8 mouse cellular contexts compared by ENCODE assay signal in genomic region chr3:87930078-87930795, GRCm38 (mm10). TPM values are rescaled to one million over a fixed set of nuclear protein-coding genes. Genes with fewer than 3 reads are reported as not detected.
A peak's percentile ranks its signal among the peaks of the same experiment; 100 is the strongest.
DNase-seq lines count a peak whose midpoint lies in the region; ATAC-seq lines count a peak whose summit lies in the region.

Gene Isg20l2, plus strand, starts transcription at chr3:87930314.
Gene Rrnad1, minus strand, starts transcription at chr3:87930717.

- H3K4me2 ChIP-seq in hindbrain, embryonic 11.5 days (replicated peaks; ENCODE audit: low read depth, low read length), result peak within 1 kb of the TSS; percentile 70

- peak within 1 kb of the TSS; percentile 74 for H3K27ac ChIP-seq in hindbrain, embryonic 11.5 days (ENCODE audit: low read depth, low read length)

- ATAC-seq in hindbrain, embryonic 11.5 days (ENCODE audit: low FRiP score), result peak; percentile 96

- peaks cover 7% of the 10 kb centered on the region; the same call in 1 of the 2 replicates for H3K36me3 ChIP-seq in hindbrain, embryonic 11.5 days (ENCODE audit: control insufficient read depth, insufficient read depth, low read length)

- H3K9ac ChIP-seq in hindbrain, embryonic 11.5 days (ENCODE audit: low read depth, low read length), result peak within 1 kb of the TSS; percentile 92

- H3K27me3 ChIP-seq in hindbrain, embryonic 11.5 days (ENCODE audit: control insufficient read depth, insufficient read depth, low read length), result no peaks in the 10 kb centered on the region

- DNase-seq in Muller cell, postnatal 12 days (ENCODE audit: inconsistent ontology term), result peak; percentile 96
- peak; percentile 98 for DNase-seq in cerebellum, adult 9-11 months
- peak; percentile 95 to 99 for DNase-seq in frontal cortex, adult 2 months (ENCODE audit: extremely low spot score in 1 of 2, low spot score in 1 of 2)
- DNase-seq in hindbrain, embryonic 11.5 days (ENCODE audit: low spot score), result peak; percentile 97
- peak; percentile 97 to 99 for DNase-seq in layer of hippocampus, postnatal 14 days (ENCODE audit: low spot score in 2 of 2)
- DNase-seq in lung, postnatal 14 days, result peak; percentile 98
- DNase-seq in retina, adult 2 months (ENCODE audit: low read depth, low spot score), result peak; percentile 94
- peak; percentile 93 to 96 for DNase-seq in thymus, postnatal 36 days

- under 1% methylated on average over 72 of the region's 78 CpGs for WGBS in hindbrain, embryonic 11.5 days

- H3K4me1 ChIP-seq in hindbrain, embryonic 11.5 days (replicated peaks; ENCODE audit: control insufficient read depth, insufficient read depth, low read length), result peaks cover 3% of the 10 kb centered on the region; the same call in 1 of the 2 replicates

- H3K4me3 ChIP-seq in hindbrain, embryonic 11.5 days (ENCODE audit: low read depth, low read length), result peak within 1 kb of the TSS; percentile 97

- H3K9me3 ChIP-seq in hindbrain, embryonic 11.5 days (ENCODE audit: control insufficient read depth, low read length), result no peaks in the 10 kb centered on the region

RNA-seq across cellular contexts. Expression of gene Isg20l2, which starts in this region (rescaled TPM):
- 12.9 and 13.9 TPM in 2 replicates for polyA plus RNA-seq in frontal cortex, adult 2 months (2012; rRNA removed)
- 42.5 and 55.2 TPM in 2 replicates for polyA plus RNA-seq in hindbrain, embryonic 11.5 days (2014; fragmentation: Nextera tagmentation; extraction: Ambion mirVana)
- 10 to 100 TPM; 15.0 to 16.4 TPM for total RNA-seq in layer of hippocampus, postnatal 14 days (2021)

RNA-seq across cellular contexts. Expression of gene Rrnad1, which starts in this region (rescaled TPM):
- 42.4 and 46.4 TPM in 2 replicates for polyA plus RNA-seq in frontal cortex, adult 2 months (2012; rRNA removed)
- 13.7 and 17.9 TPM in 2 replicates for polyA plus RNA-seq in hindbrain, embryonic 11.5 days (2014; fragmentation: Nextera tagmentation; extraction: Ambion mirVana)
- 10 to 100 TPM; 19.0 to 22.8 TPM for total RNA-seq in layer of hippocampus, postnatal 14 days (2021)

Comparison
In these comparisons a context has a peak if more than half of its experiments do, and no peak if none do; other contexts are left out.
1. Peak in every context shown above with its lines: DNase-seq, ATAC-seq, H3K4me3 ChIP-seq and H3K27ac ChIP-seq.